Mouse (Mus musculus): ENCODE measurements around the gene Eif4e. TPM values are rescaled to one million over a fixed set of nuclear protein-coding genes. Genes with fewer than 3 reads are reported as not detected.

Gene Eif4e
- total and polyA plus RNA-seq, 2 experiments from 2014 or later, result 104 to 293 TPM

DNA sequence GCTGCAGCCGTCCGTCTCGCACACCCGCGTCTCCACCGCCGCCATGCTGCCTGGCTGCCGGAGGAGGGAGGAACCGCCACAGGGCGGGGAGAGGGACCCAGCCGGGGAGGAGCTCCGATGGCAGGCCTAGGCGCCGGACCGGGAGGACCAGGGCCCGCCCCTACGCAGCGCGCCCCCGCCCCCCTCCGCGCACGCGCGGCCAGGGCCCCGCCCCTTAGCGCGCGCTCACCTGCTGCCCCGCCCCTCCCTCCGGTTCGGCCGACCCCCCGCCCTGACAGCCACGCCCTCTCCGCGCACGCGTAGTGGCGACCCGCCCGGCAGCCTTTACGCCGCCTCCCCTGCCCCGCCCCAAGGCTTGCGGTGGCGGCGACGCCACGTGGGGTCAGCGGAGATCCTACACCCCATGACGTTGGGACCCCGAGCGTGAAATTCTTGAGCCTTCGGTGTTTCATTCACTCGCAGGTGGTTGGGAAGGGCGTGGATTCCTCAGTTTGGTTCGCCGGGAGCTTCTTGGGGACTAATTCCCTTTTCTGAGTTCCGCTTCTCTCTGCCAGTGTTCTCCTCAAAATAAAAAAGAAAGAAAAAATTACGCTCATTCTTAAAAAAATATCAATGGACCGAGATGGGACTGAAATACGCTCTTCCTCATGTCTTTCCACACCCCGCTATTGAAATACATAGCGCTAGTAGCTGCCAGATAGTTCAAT lies 36.5 kb upstream of the Eif4e start, which contains the start of gene Metap1:
Gene Metap1 (minus strand): TSS at position 189 of the 707 bp plus-strand sequence.
- peak; percentile 96 for DNase-seq (ENCODE audit: low spot score)
- Histone ChIP-seq H3K4me1 (ENCODE audit: insufficient read depth, low read length) (no peaks in the 10 kb centered on the region; the same call in 1 of the 2 replicates), H3K27ac (ENCODE audit: low read depth, low read length) (peak within 1 kb of the TSS; percentile 57), H3K4me2 (ENCODE audit: low read depth, low read length, poor library complexity, severe bottlenecking) (peak within 1 kb of the TSS; percentile 79), H3K27me3 (ENCODE audit: insufficient read depth, low read length) (no peaks in the 10 kb centered on the region), H3K9me3 (ENCODE audit: low read length) (no peaks in the 10 kb centered on the region), H3K4me3 (ENCODE audit: low read depth, low read length) (peak within 1 kb of the TSS; percentile 93), H3K36me3 (ENCODE audit: insufficient read depth, low read length) (no peaks in the 10 kb centered on the region), H3K9ac (replicated peaks; ENCODE audit: low read length, poor library complexity, severe bottlenecking) (peak within 1 kb of the TSS; percentile 86)
- peak; percentile 20; the same call in 1 of the 2 replicates for TF ChIP-seq CTCF (IDR thresholded peaks at IDR 0.05)
- ATAC-seq (ENCODE audit: low FRiP score), result peak; percentile 97
- 2% methylated on average over 41 of the region's 65 CpGs for WGBS

DNA sequence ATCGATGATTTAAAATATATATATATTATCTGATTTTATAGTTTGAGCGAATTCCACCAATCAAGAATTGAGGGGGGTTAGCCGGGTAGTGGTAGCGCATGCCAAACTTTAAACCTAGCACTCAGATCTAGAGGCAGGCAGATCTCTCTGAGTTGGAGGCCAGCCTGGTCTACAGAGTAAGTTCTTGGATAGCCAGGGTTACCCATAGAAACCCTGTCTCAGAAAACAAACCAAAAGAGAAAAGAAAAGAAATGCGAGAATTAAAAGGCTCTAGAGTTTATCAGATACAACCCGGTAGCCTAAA lies 36.0 kb upstream of the Eif4e start:
- no peak for TF ChIP-seq CTCF (IDR thresholded peaks at IDR 0.05)
- peak; percentile 17; the same call in 1 of the 2 replicates for ATAC-seq (ENCODE audit: low FRiP score)
- WGBS, result 28% methylated on average over 6 of the region's 6 CpGs

DNA sequence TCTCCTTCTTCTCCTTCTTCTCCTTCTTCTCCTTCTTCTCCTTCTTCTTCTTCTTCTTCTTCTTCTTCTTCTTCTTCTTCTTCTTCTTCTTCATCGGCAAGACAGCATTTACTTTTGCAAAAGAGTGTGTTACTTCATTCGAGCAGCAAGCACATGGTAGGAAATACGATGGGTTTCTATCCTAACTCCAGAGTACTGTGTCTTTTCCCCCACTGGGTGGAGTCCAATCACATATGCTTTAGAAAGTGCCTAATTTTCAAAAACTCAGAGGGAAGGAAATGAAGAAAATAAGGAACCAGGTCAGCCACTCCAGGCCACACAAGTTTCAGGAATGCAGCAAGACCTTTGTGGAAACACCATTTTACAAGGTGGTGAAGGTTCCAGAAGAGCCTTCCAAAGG lies 32.3 kb upstream of the Eif4e start:
- no peak for TF ChIP-seq CTCF (IDR thresholded peaks at IDR 0.05)
- Histone ChIP-seq H3K4me1 (ENCODE audit: insufficient read depth, low read length) (no peaks in the 10 kb centered on the region), H3K27ac (ENCODE audit: low read depth, low read length) (no peak overlapping the region), H3K9me3 (ENCODE audit: low read length) (no peaks in the 10 kb centered on the region), H3K4me3 (ENCODE audit: low read depth, low read length) (no peak overlapping the region), H3K4me2 (ENCODE audit: low read depth, low read length, poor library complexity, severe bottlenecking) (no peak overlapping the region), H3K27me3 (ENCODE audit: insufficient read depth, low read length) (no peaks in the 10 kb centered on the region), H3K9ac (replicated peaks; ENCODE audit: low read length, poor library complexity, severe bottlenecking) (no peak overlapping the region), H3K36me3 (ENCODE audit: insufficient read depth, low read length) (no peaks in the 10 kb centered on the region)
- DNase-seq (ENCODE audit: low spot score) (no peak), ATAC-seq (ENCODE audit: low FRiP score) (no peak)
- 82% methylated on average over 3 of the region's 3 CpGs for WGBS

More for the DNA sequence above, 36.0 kb upstream of the Eif4e start:
- Histone ChIP-seq H3K27ac (ENCODE audit: low read depth, low read length) (no peak overlapping the region), H3K36me3 (ENCODE audit: insufficient read depth, low read length) (no peaks in the 10 kb centered on the region), H3K27me3 (ENCODE audit: insufficient read depth, low read length) (no peaks in the 10 kb centered on the region), H3K4me1 (ENCODE audit: insufficient read depth, low read length) (no peaks in the 10 kb centered on the region; the same call in 1 of the 2 replicates), H3K4me2 (ENCODE audit: low read depth, low read length, poor library complexity, severe bottlenecking) (peak overlapping the region; percentile 79), H3K9me3 (ENCODE audit: low read length) (no peaks in the 10 kb centered on the region), H3K4me3 (ENCODE audit: low read depth, low read length) (peak overlapping the region; percentile 93), H3K9ac (replicated peaks; ENCODE audit: low read length, poor library complexity, severe bottlenecking) (peak overlapping the region; percentile 86; the same call in 1 of the 2 replicates)
- DNase-seq (ENCODE audit: low spot score), result no peak

DNA sequence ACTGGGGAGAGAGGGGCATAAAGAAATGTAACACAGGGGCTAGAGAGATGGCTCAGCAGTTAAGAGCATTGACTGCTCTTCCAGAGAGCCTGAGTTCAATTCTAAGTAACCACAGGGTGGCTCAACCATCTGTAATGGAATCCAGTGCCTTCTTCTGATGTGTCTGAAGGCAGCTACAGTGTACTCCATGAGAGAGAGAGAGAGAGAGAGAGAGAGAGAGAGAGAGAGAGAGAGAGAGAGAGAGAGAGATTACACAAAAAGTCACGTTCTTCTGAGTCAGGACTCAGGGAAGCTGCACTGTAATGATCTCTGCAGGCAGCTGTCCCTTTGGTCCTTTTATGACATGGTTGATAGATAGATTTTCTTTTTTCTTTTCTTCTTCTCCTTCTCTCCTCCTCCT lies 31.4 kb upstream of the Eif4e start:
- WGBS, result 55% methylated on average over 1 of the region's 1 CpGs
- no peak for ATAC-seq (ENCODE audit: low FRiP score)

DNA sequence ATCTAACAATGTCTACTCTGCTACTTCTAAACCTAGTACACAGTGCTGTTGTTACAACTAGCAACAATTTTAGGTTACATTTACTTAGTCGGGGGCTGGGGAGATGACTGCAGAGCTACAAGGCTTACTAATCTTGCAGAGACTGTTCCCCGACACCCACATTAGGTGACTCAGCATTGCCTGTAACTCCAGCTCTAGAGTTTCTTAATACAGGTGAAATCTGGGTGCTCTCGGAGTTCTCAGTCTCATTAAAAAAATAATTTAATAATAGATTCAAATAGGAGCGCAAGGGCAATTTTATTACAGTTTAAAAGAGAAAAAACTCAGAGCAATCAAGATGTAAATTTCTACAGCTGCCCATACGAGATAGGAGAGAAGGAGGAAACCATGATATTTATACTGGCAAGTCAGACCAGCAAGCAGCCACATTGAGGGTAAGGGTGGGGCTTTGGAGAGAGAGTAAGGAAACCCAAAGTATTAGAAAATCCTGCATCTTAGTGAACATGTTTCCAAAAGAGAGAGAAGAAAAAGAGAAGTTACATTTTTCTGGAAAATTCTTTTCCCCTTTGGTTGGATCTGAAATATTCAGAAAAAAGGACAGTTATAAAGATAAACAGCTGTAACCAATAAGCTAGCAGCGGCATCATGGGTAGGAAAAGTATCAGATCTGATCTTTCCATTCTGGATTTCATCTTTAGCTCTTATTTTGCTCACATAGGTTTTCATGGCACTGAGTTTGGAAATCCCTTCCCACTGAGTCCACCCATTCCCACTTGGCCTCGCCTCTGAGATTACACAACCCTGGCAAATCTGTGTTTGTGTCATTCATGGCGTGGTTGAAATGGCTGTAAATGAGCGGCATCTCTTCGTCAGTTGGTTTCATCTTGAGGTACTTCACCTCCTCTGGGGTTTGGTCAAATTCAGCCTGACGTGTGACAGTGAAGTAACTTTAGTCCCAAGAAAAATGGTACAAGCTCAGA lies 30.5 kb upstream of the Eif4e start:
- H3K4me3 ChIP-seq (ENCODE audit: low read depth, low read length), result no peak overlapping the region
- H3K27ac ChIP-seq (ENCODE audit: low read depth, low read length), result no peak overlapping the region
- no peak for ATAC-seq (ENCODE audit: low FRiP score)
- H3K27me3 ChIP-seq (ENCODE audit: insufficient read depth, low read length), result no peaks in the 10 kb centered on the region
- no peaks in the 10 kb centered on the region for H3K9me3 ChIP-seq (ENCODE audit: low read length)
- TF ChIP-seq CTCF (IDR thresholded peaks at IDR 0.05), result no peak
- no peaks in the 10 kb centered on the region for H3K36me3 ChIP-seq (ENCODE audit: insufficient read depth, low read length)
- H3K4me1 ChIP-seq (ENCODE audit: insufficient read depth, low read length), result no peaks in the 10 kb centered on the region
- no peak for DNase-seq (ENCODE audit: low spot score)
- 89% methylated on average over 11 of the region's 11 CpGs for WGBS
- H3K9ac ChIP-seq (replicated peaks; ENCODE audit: low read length, poor library complexity, severe bottlenecking), result no peak overlapping the region
- no peak overlapping the region for H3K4me2 ChIP-seq (ENCODE audit: low read depth, low read length, poor library complexity, severe bottlenecking)

More for the DNA sequence above, 31.4 kb upstream of the Eif4e start:
- Histone ChIP-seq H3K9ac (replicated peaks; ENCODE audit: low read length, poor library complexity, severe bottlenecking) (no peak overlapping the region), H3K4me1 (ENCODE audit: insufficient read depth, low read length) (no peaks in the 10 kb centered on the region), H3K27ac (ENCODE audit: low read depth, low read length) (no peak overlapping the region), H3K36me3 (ENCODE audit: insufficient read depth, low read length) (no peaks in the 10 kb centered on the region), H3K27me3 (ENCODE audit: insufficient read depth, low read length) (no peaks in the 10 kb centered on the region), H3K9me3 (ENCODE audit: low read length) (no peaks in the 10 kb centered on the region), H3K4me2 (ENCODE audit: low read depth, low read length, poor library complexity, severe bottlenecking) (no peak overlapping the region), H3K4me3 (ENCODE audit: low read depth, low read length) (no peak overlapping the region)
- no peak for TF ChIP-seq CTCF (IDR thresholded peaks at IDR 0.05)
- DNase-seq (ENCODE audit: low spot score), result no peak
